Mouse (Mus musculus) olfactory bulb, adult 2 months (tissue): Measurements from ENCODE around the gene Tspan31.

ENCODE experiments used
- CTCF ChIP-seq: fragments of 200-500 bp; IDR thresholded peaks from 2 replicates; pipeline ENCODE4 v1.5.1; 2012; ENCODE audit warnings: low read depth, mild to moderate bottlenecking, low read length, moderate library complexity; ENCODE audit not compliant: insufficient read depth
- POLR2A ChIP-seq: fragments of 200-500 bp; IDR thresholded peaks from 2 replicates; pipeline ENCODE4 v1.6.1; 2012; ENCODE audit warnings: mild to moderate bottlenecking, low read depth, low read length, moderate library complexity; ENCODE audit not compliant: insufficient read depth

DNA sequence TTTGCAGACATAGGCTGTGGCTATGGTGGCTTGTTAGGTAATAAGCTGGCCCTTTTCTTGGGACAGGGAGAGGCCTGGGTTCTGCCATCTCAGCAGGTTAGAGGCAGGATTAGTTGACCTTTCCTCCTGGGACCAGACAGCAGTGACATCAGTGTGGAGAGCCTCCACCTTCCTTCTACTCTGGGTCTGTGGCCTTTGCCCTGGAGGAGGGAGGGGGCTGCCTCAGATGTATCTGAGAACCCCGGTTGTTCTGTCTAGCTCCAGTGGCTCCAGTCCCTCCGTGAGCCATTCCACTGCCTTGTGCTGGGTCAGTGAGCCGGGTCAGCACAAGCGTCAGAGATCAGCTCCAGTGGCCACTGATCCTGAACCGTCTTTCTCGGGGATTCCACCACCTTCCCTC is 26.9 kb downstream of the Tspan31 start:
- TF ChIP-seq CTCF (no peak), POLR2A (no peak)
